Mouse (Mus musculus) liver, embryonic 16.5 days (tissue): Measurements from ENCODE around the gene Xrn1. TPM values are rescaled to one million over a fixed set of nuclear protein-coding genes. Genes with fewer than 3 reads are reported as not detected.

Experiments used
- ATAC-seq: fragments of 200-750 bp; cut with Nextera tagmentation; 2 replicates; pipeline ENCODE4 v1.8.0; 2017; ENCODE audit warnings: low read depth, mild to moderate bottlenecking, moderate number of reproducible peaks, moderate library complexity
- H3K27ac ChIP-seq: fragments of 300-500 bp; sonication (generic); 2 replicates; pipeline ENCODE4 v1.5.1; 2014; ENCODE audit warnings: mild to moderate bottlenecking, low read length
- H3K27me3 ChIP-seq: fragments of 300-500 bp; sonication (generic); 2 replicates; pipeline ENCODE4 v1.6.1; 2014; ENCODE audit warnings: low read depth, low read length, mixed read lengths; ENCODE audit not compliant: control insufficient read depth, insufficient read depth
- H3K36me3 ChIP-seq: fragments of 300-500 bp; sonication (generic); 2 replicates; pipeline ENCODE4 v1.6.1; 2014; ENCODE audit warnings: mild to moderate bottlenecking; ENCODE audit not compliant: control insufficient read depth, insufficient read depth
- H3K4me1 ChIP-seq: fragments of 300-500 bp; sonication (generic); 2 replicates; pipeline ENCODE4 v1.6.1; 2014; ENCODE audit warnings: low read depth, low read length, mixed read lengths; ENCODE audit not compliant: control insufficient read depth
- H3K4me2 ChIP-seq: fragments of 300-500 bp; sonication (generic); 2 replicates; pipeline ENCODE4 v1.6.1; 2014; ENCODE audit warnings: low read depth, low read length, mixed read lengths
- H3K4me3 ChIP-seq: fragments of 300-500 bp; sonication (generic); 2 replicates; pipeline ENCODE4 v1.5.1; 2014; ENCODE audit warnings: low read depth, mild to moderate bottlenecking, low read length
- H3K9ac ChIP-seq: fragments of 300-500 bp; sonication (generic); 2 replicates; pipeline ENCODE4 v1.6.1; 2014; ENCODE audit warnings: low read depth, low read length
- H3K9me3 ChIP-seq: fragments of 300-500 bp; sonication (generic); replicated peaks from 2 replicates; pipeline ENCODE4 v1.6.1; 2016; ENCODE audit warnings: low read length; ENCODE audit not compliant: control insufficient read depth
- WGBS: fragments of 180-500 bp; shearing (Covaris S2); extraction: QIAGEN DNeasy Blood & Tissue Kit; methylation state at CpG from one replicate; pipeline ENCODE4 v1.1.7; 2014; ENCODE audit not compliant: insufficient replicate concordance; 5-methylcytosine and 5-hydroxymethylcytosine counted together
- polyA plus RNA-seq: library from polyadenylated mRNA; unstranded; fragments of >200 nt; fragmentation: Nextera tagmentation; extraction: Ambion mirVana; gene quantifications from 2 replicates; pipeline ENCODE4 v1.2.1, GENCODE M21; 2015

Xrn1 gene
- polyA plus RNA-seq, 1 experiment from 2014 or later = 6.1 TPM

DNA sequence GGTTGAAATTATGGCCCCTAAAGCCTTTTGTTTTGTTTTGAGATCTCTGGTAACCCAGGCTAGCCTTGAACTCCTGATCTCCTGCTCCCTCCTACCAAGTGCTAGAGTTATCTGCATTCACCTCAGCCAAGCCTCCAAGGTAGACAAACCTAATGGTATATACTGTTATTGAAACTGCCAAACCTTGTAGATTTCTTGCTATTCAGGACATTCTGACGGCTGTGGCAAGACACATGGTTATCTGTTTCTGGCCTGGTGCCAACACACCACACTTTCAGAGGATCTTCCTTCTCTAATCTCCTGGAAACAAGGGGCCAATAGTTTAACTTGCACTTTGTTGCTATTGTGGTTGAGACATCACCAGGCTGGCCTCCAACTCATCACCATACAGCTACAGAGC, 140.6 kb downstream of the Xrn1 start:
- WGBS = 14% methylated on average over 1 of the region's 1 CpGs
- H3K36me3 ChIP-seq = no peaks in the 10 kb centered on the region
- H3K9ac ChIP-seq = no peak overlapping the region
- H3K9me3 ChIP-seq = peaks cover 11% of the 10 kb centered on the region; the same call in 1 of the 2 replicates
- H3K4me3 ChIP-seq = no peak overlapping the region
- ATAC-seq = no peak
- H3K4me2 ChIP-seq = no peak overlapping the region
- H3K27me3 ChIP-seq = peaks cover 3% of the 10 kb centered on the region
- H3K27ac ChIP-seq = no peak overlapping the region
- no peaks in the 10 kb centered on the region for H3K4me1 ChIP-seq

DNA sequence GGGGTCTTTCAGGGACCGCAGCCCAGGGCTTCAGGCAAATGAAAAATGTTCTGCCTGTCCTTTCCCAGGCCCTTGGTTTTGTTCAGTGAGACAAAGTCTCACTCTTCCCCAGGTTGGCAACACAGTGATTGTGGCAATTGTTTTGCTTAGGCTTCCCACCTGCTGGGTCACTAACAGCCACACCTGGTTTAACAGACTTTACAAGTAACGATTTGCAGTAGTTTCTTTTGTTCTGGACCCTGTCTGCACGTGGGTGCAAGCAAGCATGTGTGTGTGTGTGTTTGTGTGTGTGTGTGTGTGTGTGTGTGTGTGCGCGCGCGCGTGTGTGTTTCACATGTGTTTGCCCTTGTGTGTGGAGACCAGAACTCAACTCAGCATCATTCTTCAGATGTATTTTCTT, 148.3 kb downstream of the Xrn1 start:
- Histone ChIP-seq H3K27me3 (no peaks in the 10 kb centered on the region; the same call in 1 of the 2 replicates), H3K27ac (no peak overlapping the region), H3K4me2 (no peak overlapping the region), H3K36me3 (no peaks in the 10 kb centered on the region), H3K9me3 (peaks cover 4% of the 10 kb centered on the region), H3K4me3 (no peak overlapping the region), H3K4me1 (no peaks in the 10 kb centered on the region), H3K9ac (no peak overlapping the region)
- WGBS = 76% methylated on average over 8 of the region's 8 CpGs
- no peak for ATAC-seq

Other genes with a start within 250 kb of the Xrn1 start
- gene Trpc1, start 204.4 kb upstream of the Xrn1 start, polyA plus RNA-seq = 0.56 and 0.64 TPM in 2 replicates
- gene Pls1, start 109.4 kb upstream of the Xrn1 start, polyA plus RNA-seq = 16.2 and 19.2 TPM in 2 replicates
- gene Atr, start 97.2 kb upstream of the Xrn1 start, polyA plus RNA-seq = 3.3 and 3.9 TPM in 2 replicates
- gene Gk5, start 164.6 kb downstream of the Xrn1 start, polyA plus RNA-seq = 0.42 and 0.46 TPM in 2 replicates
- 104 and 106 TPM in 2 replicates for gene Tfdp2, start 241.5 kb downstream of the Xrn1 start, polyA plus RNA-seq